Mouse (Mus musculus) heart, adult 2 months (tissue): Measurements from ENCODE around the gene Lix1. TPM values are rescaled to one million over a fixed set of nuclear protein-coding genes. Genes with fewer than 3 reads are reported as not detected.
"Not testable (repeated sequence)": the region's sequence is repeated elsewhere in the genome, so short reads cannot be mapped to it uniquely, and the experiment has no call there.

ENCODE experiments used
- DNase-seq, 2 experiments: peaks; one replicate each; pipeline ENCODE4 v3.0.0; 2021
- H3K27ac ChIP-seq: fragments of 200-600 bp; 2 replicates; pipeline ENCODE4 v1.8.1; 2022
- H3K27me3 ChIP-seq: fragments of 200-500 bp; 2 replicates; pipeline ENCODE4 v1.6.1; 2012; ENCODE audit warnings: mild to moderate bottlenecking, low read length, inconsistent platforms, mixed read lengths; ENCODE audit not compliant: control insufficient read depth, insufficient read depth
- H3K36me3 ChIP-seq: fragments of 200-500 bp; 2 replicates; pipeline ENCODE4 v1.6.1; 2012; ENCODE audit warnings: low read length, inconsistent platforms; ENCODE audit not compliant: control insufficient read depth, insufficient read depth
- H3K4me1 ChIP-seq: fragments of 200-500 bp; 2 replicates; pipeline ENCODE4 v1.6.1; 2011; ENCODE audit warnings: low read length; ENCODE audit not compliant: control insufficient read depth, insufficient read depth
- H3K4me3 ChIP-seq: fragments of 200-600 bp; 2 replicates; pipeline ENCODE4 v1.8.1; 2022
- H3K79me2 ChIP-seq: fragments of 200-500 bp; replicated peaks from 2 replicates; pipeline ENCODE4 v1.6.1; 2012; ENCODE audit warnings: mild to moderate bottlenecking, inconsistent platforms, low read length, moderate library complexity, mixed read lengths; ENCODE audit not compliant: control insufficient read depth, insufficient read depth
- H3K9ac ChIP-seq: fragments of 200-500 bp; 2 replicates; pipeline ENCODE4 v1.6.1; 2012; ENCODE audit warnings: low read depth, mild to moderate bottlenecking, control low read depth, inconsistent platforms, low read length, mixed read lengths
- CTCF ChIP-seq: fragments of 200-600 bp; IDR thresholded peaks from 2 replicates; pipeline ENCODE4 v1.8.1; 2022; ENCODE audit warnings: antibody characterized with exemption, mild to moderate bottlenecking, moderate library complexity
- EP300 ChIP-seq: fragments of 200-500 bp; IDR thresholded peaks from 2 replicates; pipeline ENCODE4 v1.6.1; 2011; ENCODE audit warnings: low read depth, low read length, control low read depth; ENCODE audit not compliant: insufficient read depth
- POLR2A ChIP-seq: fragments of 200-500 bp; IDR thresholded peaks from 2 replicates; pipeline ENCODE4 v1.6.1; 2011; ENCODE audit warnings: mild to moderate bottlenecking, low read depth, low read length, control low read depth; ENCODE audit not compliant: insufficient read depth
- WGBS: fragments of 180-500 bp; shearing (Covaris S2); methylation state at CpG from one replicate; pipeline ENCODE4 v1.1.7; 2018; 5-methylcytosine and 5-hydroxymethylcytosine counted together
- intact Hi-C: fragments of 180-260 bp; cut with DNase I; formaldehyde crosslinking; loops from one replicate; pipeline ENCODE4 v1.15.1; 2025
- polyA plus RNA-seq: library from polyadenylated mRNA; depleted of rRNA; stranded (reverse); fragments of >200 nt; gene quantifications from 2 replicates; pipeline ENCODE4 v1.2.3, GENCODE M21; 2012; rRNA removed
- total RNA-seq, 2 experiments: library from RNA; stranded (reverse); gene quantifications; 2 replicates each; pipeline ENCODE4 v1.2.3; 2021

Gene Lix1
- total and polyA plus RNA-seq, 3 experiments = 1.7 to 7.0 (median 6.2) TPM

GRCm38 (mm10) chr17:17492116-17492515 lies 89.6 kb downstream of the Lix1 start:
- intact Hi-C loops = no loop called here
- no peak for DNase-seq
- no peaks in the 10 kb centered on the region for H3K36me3 ChIP-seq
- WGBS = 89% methylated on average over 8 of the region's 8 CpGs
- no peak for TF ChIP-seq POLR2A
- no peak for TF ChIP-seq EP300
- no peak for TF ChIP-seq CTCF
- no peaks in the 10 kb centered on the region for H3K4me1 ChIP-seq
- H3K27me3 ChIP-seq = no peaks in the 10 kb centered on the region
- no peaks in the 10 kb centered on the region for H3K79me2 ChIP-seq
- no peak overlapping the region for H3K9ac ChIP-seq
- H3K27ac ChIP-seq = no peak overlapping the region
- H3K4me3 ChIP-seq = no peak overlapping the region

GRCm38 (mm10) chr17:17496234-17496633 lies 93.8 kb downstream of the Lix1 start:
- H3K27ac ChIP-seq, DNase-seq, H3K27me3 ChIP-seq, H3K4me3 ChIP-seq, H3K9ac ChIP-seq, H3K79me2 ChIP-seq, intact Hi-C loops, H3K4me1 ChIP-seq, H3K36me3 ChIP-seq: not testable (repeated sequence)

DNA sequence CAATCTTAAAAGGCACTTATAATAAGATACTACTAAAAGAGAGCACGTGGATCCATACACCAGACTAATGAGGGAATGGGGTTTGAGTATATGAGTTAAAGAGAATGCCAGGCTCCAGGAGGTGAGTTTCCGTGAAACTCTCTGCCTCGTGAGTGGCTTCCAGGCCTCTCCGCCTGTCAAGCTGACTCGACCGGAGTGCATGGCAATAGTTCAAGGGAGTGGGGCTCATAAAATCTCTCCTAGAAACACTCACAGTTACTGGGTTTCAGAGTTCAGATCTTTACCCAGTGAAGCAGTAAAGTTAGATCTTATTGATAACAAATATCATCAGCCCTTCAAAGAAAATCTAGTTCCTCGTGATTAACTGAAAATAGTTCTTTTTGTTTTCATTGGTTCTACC lies 94.3 kb downstream of the Lix1 start:
- no peak for TF ChIP-seq EP300
- TF ChIP-seq POLR2A = no peak
- intact Hi-C loops = no loop called here
- no peak overlapping the region for H3K27ac ChIP-seq
- 79% methylated on average over 7 of the region's 7 CpGs for WGBS
- H3K27me3 ChIP-seq = no peaks in the 10 kb centered on the region
- no peaks in the 10 kb centered on the region for H3K36me3 ChIP-seq
- H3K79me2 ChIP-seq = no peaks in the 10 kb centered on the region
- DNase-seq = no peak
- no peak overlapping the region for H3K9ac ChIP-seq
- no peak overlapping the region for H3K4me3 ChIP-seq
- H3K4me1 ChIP-seq = no peaks in the 10 kb centered on the region

GRCm38 (mm10) chr17:17498848-17499247 lies 96.4 kb downstream of the Lix1 start:
- Histone ChIP-seq H3K9ac (no peak overlapping the region), H3K79me2 (no peaks in the 10 kb centered on the region), H3K27ac (no peak overlapping the region), H3K4me3 (no peak overlapping the region), H3K27me3 (no peaks in the 10 kb centered on the region), H3K36me3 (no peaks in the 10 kb centered on the region), H3K4me1 (no peaks in the 10 kb centered on the region)
- intact Hi-C loops = no loop called here
- DNase-seq = no peak
- WGBS = 12% methylated on average over 1 of the region's 1 CpGs
- TF ChIP-seq CTCF = no peak
- TF ChIP-seq EP300 = no peak
- no peak for TF ChIP-seq POLR2A

GRCm38 (mm10) chr17:17499278-17499677 lies 96.8 kb downstream of the Lix1 start:
- intact Hi-C loops = no loop called here
- H3K9ac ChIP-seq = no peak overlapping the region
- no peak overlapping the region for H3K4me3 ChIP-seq
- no peaks in the 10 kb centered on the region for H3K79me2 ChIP-seq
- H3K27ac ChIP-seq = no peak overlapping the region
- no peak for TF ChIP-seq POLR2A
- no peak for TF ChIP-seq CTCF
- no peak for TF ChIP-seq EP300
- H3K4me1 ChIP-seq = no peaks in the 10 kb centered on the region
- 38% methylated on average over 3 of the region's 3 CpGs for WGBS
- DNase-seq = no peak
- H3K27me3 ChIP-seq = no peaks in the 10 kb centered on the region
- no peaks in the 10 kb centered on the region for H3K36me3 ChIP-seq

DNA sequence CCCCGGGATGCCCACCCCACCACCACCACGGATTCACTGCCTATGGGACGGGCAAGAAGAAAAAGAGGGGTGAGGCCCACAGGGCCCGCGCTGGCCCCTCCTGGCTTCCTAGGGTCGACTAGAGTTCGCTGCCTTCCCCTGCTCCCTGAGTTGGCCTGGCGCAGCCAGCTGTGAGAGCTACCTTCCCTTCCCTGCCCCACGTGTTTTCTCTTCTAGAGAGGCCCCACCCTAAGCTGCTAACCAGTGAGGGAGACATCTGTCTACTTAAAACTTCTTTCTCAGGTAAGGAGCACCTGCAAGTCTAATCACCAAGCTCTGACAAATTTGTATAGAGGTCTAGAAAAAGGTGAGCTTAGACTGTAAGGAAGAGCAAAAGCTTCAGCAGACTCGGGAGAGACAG lies 104.2 kb downstream of the Lix1 start:
- Histone ChIP-seq H3K27me3 (no peaks in the 10 kb centered on the region), H3K36me3 (no peaks in the 10 kb centered on the region), H3K4me1 (no peaks in the 10 kb centered on the region), H3K4me3 (no peak overlapping the region), H3K27ac (no peak overlapping the region), H3K9ac (no peak overlapping the region), H3K79me2 (no peaks in the 10 kb centered on the region)
- intact Hi-C loops = no loop called here
- TF ChIP-seq CTCF (no peak), POLR2A (no peak)
- DNase-seq = no peak
- 87% methylated on average over 10 of the region's 10 CpGs for WGBS

Other genes with a start within 250 kb of the Lix1 start
- 10 to 100 TPM; 14.0 to 15.7 TPM for gene Riok2, start 28.4 kb upstream of the Lix1 start, total RNA-seq
- gene Riok2, start 28.4 kb upstream of the Lix1 start, polyA plus RNA-seq = 10.4 and 25.6 TPM in 2 replicates
- 100 to 1,000 TPM; 139 to 184 TPM for gene Lnpep, start 222.4 kb downstream of the Lix1 start, total RNA-seq
- gene Lnpep, start 222.4 kb downstream of the Lix1 start, polyA plus RNA-seq = 17.5 and 41.0 TPM in 2 replicates